Mouse (Mus musculus): ENCODE results near the gene Slc35e1. TPM values are rescaled to one million over a fixed set of nuclear protein-coding genes. Genes with fewer than 3 reads are reported as not detected.

The Slc35e1 gene
- 27.9 and 31.7 TPM in 2 replicates for polyA plus RNA-seq (2012; rRNA removed)

DNA sequence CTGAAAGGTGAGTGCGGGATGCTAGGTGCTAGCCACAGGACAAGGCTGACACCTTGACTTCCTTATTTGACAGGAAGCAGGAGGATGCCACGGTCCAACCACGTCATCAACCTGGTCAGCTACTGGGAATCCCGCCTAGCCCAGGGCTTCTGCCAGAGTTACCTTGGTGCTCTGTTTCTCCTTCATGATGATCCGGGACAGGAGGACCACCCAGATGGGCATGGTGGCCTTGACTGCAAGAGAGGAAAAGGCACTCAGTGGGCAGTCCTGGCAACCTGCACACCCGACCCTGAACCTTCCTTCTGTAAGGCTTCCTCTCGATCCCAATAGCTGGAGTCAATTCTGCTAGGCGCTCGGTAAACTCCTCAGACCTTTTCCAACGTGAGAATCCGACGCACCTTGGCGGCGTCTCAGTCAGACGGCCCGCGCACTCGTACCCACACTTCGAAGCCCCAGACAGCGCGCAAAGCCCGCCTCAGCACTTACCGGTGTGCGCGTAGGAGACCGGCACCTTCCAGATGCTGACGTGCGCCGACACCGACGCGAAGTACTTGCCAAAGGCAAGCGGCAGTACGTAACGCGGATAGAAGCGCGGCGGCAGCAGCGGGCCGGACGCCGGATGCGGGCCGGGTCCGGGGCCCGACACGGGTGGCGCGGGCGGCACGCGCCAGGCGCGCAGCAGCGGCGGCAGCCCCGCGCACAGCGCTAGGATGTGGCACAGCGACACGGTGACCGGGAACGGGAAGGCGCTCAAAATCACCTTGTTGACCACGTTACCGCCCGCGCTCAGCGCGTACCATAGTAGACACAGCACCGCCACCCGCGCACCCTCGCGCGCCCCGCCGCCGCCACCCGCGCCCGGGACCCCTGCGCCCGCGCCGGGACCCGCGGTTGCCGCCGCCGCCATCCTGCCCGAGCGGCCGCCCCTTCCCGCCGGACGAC, at the start of gene Slc35e1:
TSS of gene Slc35e1 (minus strand) at position 935 of the 942 bp plus-strand sequence.

DNA sequence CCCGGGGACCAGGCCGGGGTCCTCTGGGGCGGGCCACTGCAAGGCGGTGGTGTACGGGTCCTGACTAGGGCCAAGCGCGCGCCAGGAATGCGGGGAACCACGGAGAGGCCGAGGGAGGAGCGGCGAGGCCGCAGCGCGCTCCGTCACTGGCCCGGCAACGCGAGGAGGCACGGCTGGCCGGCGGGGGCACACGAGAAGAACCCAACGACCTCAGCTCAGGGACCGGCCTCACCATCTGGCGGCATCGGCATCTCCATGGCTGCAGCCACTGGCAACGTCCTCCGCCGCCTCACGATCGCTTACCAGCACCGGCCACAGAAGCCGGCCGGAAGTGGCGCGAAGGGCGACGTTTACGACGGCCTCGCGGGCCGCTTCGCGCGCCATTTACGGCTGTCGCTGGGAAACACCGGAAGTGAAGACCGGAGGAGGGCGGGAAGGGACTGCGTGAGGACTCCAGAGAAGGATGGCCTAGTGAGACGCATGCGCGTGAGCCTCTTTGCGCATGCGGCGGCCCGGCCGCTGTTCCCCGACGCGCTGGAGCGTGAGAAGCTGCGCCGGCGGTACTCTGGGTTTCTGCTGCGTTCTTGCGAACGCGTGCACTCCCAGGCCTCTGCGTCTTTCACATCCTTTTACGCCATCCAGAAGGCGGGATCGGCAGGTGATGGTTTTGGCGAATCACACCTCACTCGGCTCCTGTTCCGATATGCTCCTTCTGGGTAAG, 17.4 kb downstream of the Slc35e1 start, which contains the start of gene Cherp:
TSS of gene Cherp (minus strand) at position 401 of the 721 bp plus-strand sequence.

DNA sequence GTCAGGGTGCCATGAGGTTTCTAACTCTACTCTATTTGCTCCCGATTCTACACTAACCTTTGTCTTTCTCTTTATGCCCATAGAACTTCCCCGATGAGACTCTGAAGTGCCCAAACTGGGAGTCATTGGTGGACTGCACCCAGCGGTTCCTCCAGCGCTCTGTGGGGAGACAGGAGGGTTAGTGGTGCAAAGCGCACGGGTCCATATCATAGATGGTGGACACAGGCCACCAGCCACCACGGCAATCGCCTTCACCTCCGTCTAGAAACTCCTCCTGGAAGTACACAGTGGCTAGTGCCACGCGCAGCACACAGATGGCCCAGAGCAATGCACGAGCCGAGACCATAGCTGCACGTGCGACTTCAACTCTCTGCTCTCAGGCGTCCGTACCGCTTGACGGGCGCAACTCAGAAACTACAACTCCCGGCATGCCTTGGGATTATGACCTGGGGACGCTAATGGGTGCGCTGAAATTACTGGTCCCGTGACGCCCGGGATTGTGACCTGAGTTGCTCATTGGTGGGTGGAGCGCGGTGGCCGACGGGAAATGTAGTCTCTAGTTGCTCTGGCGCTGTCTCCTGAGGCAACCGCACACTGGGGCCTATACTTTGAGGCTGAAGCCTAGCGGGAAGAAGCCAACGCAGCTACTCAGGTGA, 48.9 kb downstream of the Slc35e1 start, which contains the start of the genes Calr3 and 1700030K09Rik:
TSS of gene Calr3 (minus strand) at position 533 of the 656 bp plus-strand sequence.
TSS of gene 1700030K09Rik (plus strand) at position 543 of the 656 bp plus-strand sequence.

Other genes with a start within 250 kb of the Slc35e1 start
- 0.06 TPM in 1 of 2 replicates, not detected in the other for gene Gm10282, start 187.4 kb downstream of the Slc35e1 start, polyA plus RNA-seq (2012; rRNA removed)
- gene Klf2, start 173.6 kb downstream of the Slc35e1 start, polyA plus RNA-seq (2012; rRNA removed), result 17.2 and 35.7 TPM in 2 replicates
- gene Eps15l1, start 71.2 kb downstream of the Slc35e1 start, polyA plus RNA-seq (2012; rRNA removed), result 10.4 and 13.6 TPM in 2 replicates
- gene Calr3, start 48.7 kb downstream of the Slc35e1 start, polyA plus RNA-seq (2012; rRNA removed), result not detected in 2 replicates
- 2.2 and 2.8 TPM in 2 replicates for gene 1700030K09Rik, start 48.7 kb downstream of the Slc35e1 start, polyA plus RNA-seq (2012; rRNA removed)
- gene Cherp, start 17.4 kb downstream of the Slc35e1 start, polyA plus RNA-seq (2012; rRNA removed), result 18.8 and 22.3 TPM in 2 replicates
- gene Med26, start 55.7 kb upstream of the Slc35e1 start, polyA plus RNA-seq (2012; rRNA removed), result 5.9 and 6.6 TPM in 2 replicates
- gene Smim7, start 78.5 kb upstream of the Slc35e1 start, polyA plus RNA-seq (2012; rRNA removed), result 13.7 and 17.9 TPM in 2 replicates
- 23.7 and 28.3 TPM in 2 replicates for gene Tmem38a, start 79.4 kb upstream of the Slc35e1 start, polyA plus RNA-seq (2012; rRNA removed)
- 0.03 TPM in 1 of 2 replicates, not detected in the other for gene Nwd1, start 154.1 kb upstream of the Slc35e1 start, polyA plus RNA-seq (2012; rRNA removed)
- gene Sin3b, start 230.7 kb upstream of the Slc35e1 start, polyA plus RNA-seq (2012; rRNA removed), result 45.4 and 47.6 TPM in 2 replicates